Mouse (Mus musculus) T-cell, adult 2 months (primary cell): Measurements from ENCODE around the gene Gpc6.

Source experiments
- DNase-seq: peaks from one replicate; pipeline ENCODE4 v3.0.0; 2022; ENCODE audit warnings: low spot score

Gene Gpc6

DNA sequence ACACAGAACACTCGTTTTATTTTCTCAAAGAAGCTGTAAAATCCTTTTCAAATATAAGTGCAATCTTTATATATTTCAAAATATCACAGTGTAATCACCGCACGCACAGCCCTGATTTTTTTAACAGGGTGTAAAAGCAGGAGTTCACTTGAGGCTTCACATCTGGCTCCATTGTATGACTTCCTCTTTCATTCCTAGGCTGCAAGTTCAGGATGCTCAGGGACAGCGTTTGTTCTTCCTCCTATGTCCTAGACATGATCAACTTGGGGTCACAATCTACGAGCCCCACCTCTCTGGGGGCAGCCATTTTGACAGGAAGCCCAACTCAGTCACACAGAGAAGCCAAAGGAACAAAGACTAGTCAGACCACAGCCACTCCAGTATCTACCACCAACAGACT, 1094.2 kb downstream of the Gpc6 start:
- DNase-seq = no peak

DNA sequence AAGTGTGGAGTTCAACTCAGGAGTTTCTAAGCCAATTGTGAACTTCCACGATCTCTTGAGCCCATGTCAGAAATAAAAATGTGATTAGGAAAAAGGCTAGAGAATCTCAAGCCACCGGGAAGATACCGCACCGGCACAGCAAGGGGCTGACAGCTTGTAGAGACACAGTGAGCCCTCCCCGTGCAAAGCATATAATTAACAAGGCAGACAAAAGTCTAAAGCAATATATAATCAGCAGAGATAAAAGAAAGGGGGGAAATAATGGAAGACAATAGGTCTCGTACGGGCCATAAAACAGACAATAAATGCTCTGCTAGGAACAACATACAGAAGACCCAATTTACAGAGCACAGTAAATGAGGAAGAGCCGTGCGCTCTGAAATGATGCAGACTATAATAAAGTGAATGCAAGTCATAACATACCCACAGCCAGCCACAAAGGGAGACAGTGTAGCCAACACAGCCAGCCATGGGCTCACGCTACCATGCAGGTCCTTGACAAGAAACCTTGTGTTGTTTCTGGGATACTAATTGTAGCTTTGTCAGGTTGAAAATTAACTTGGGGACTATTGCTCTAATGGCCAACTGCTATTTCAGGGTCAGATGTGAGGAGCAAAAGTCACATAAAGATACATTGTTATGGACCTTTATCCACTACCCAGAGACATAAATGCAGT, 1096.9 kb downstream of the Gpc6 start:
- no peak for DNase-seq
